Mouse (Mus musculus) liver, embryonic 14.5 days (tissue): ENCODE measurements at regions not wholly inside any gene's neighbourhood (a gene's known extent, or its start where the extent isn't known, plus 50 kb on each side); places are given as distances from the start of the nearest gene placed in this dataset.

Experiments
- CTCF ChIP-seq: IDR thresholded peaks from 2 replicates; pipeline ENCODE4 v1.5.1; 2016; ENCODE audit warnings: antibody characterized with exemption, low read depth, control low read depth
- EP300 ChIP-seq: IDR thresholded peaks from 2 replicates; pipeline ENCODE4 v1.6.1; 2016; ENCODE audit warnings: antibody characterized with exemption, low read depth

DNA sequence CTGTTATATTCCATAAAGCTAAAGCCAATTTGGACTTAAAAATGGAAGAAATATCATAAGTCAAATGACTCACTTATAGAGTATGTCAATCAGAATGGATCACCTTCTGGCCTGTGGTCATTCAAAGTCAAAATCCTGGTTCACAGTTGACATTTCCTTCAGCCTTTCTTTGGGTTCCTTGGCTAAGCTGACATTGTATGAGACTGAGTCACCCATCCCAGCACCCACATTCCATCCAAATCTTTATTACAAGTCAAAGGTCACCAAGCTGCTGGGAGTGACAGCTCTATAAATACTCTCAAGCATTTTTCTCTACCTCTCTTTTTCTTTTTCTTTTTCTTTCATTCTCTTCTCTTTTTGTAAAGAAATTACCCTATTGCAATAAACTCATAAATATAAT lies 145.3 kb upstream of the Gm11114 start:
- TF ChIP-seq CTCF (no peak), EP300 (no peak)
